Comparison of ENCODE assay signal across 8 mouse cellular contexts in genomic region chr16:91010581-91011020, GRCm38 (mm10). TPM values are rescaled to one million over a fixed set of nuclear protein-coding genes. Genes with fewer than 3 reads are reported as not detected.
DNase-seq lines count a peak whose midpoint lies in the region; ATAC-seq lines count a peak whose summit lies in the region.

No protein-coding gene starts in this region.

- peaks cover 16% of the 10 kb centered on the region for H3K36me3 ChIP-seq in embryonic facial prominence, embryonic 13.5 days
- H3K36me3 ChIP-seq in intestine, embryonic 16.5 days (ENCODE audit: control insufficient read depth, insufficient read depth, low read length), result 0 out of 2 replicates have a peak, but pooled peaks cover 3% of the 10 kb centered on the region
- peaks cover 16% of the 10 kb centered on the region for H3K36me3 ChIP-seq in midbrain, embryonic 15.5 days (replicated peaks)

- 0 out of 2 replicates have a peak, but pooled peaks have one; percentile 43 for ATAC-seq in embryonic facial prominence, embryonic 13.5 days (ENCODE audit: insufficient number of reproducible peaks, insufficient read depth, low FRiP score, low TSS enrichment, low read depth)
- peak; percentile 69 for ATAC-seq in intestine, embryonic 16.5 days
- ATAC-seq in midbrain, embryonic 15.5 days (replicated peaks), result peak; percentile 74

- H3K4me3 ChIP-seq in embryonic facial prominence, embryonic 13.5 days, result peak overlapping the region; percentile 91
- H3K4me3 ChIP-seq in intestine, embryonic 16.5 days (ENCODE audit: low read length), result peak overlapping the region; percentile 88
- H3K4me3 ChIP-seq in midbrain, embryonic 15.5 days, result peak overlapping the region; percentile 98

- WGBS in embryonic facial prominence, embryonic 13.5 days, result 1% methylated on average over 32 of the region's 42 CpGs
- under 1% methylated on average over 41 of the region's 42 CpGs for WGBS in intestine, embryonic 16.5 days
- under 1% methylated on average over 31 of the region's 42 CpGs for WGBS in midbrain, embryonic 15.5 days

- no peaks in the 10 kb centered on the region for H3K27me3 ChIP-seq in embryonic facial prominence, embryonic 13.5 days
- no peaks in the 10 kb centered on the region for H3K27me3 ChIP-seq in intestine, embryonic 16.5 days (replicated peaks; ENCODE audit: control insufficient read depth, insufficient read depth, low read length)
- no peaks in the 10 kb centered on the region for H3K27me3 ChIP-seq in midbrain, embryonic 15.5 days (replicated peaks)

- H3K9me3 ChIP-seq in embryonic facial prominence, embryonic 13.5 days, result no peaks in the 10 kb centered on the region
- H3K9me3 ChIP-seq in intestine, embryonic 16.5 days (ENCODE audit: control insufficient read depth, low read length), result no peaks in the 10 kb centered on the region
- no peaks in the 10 kb centered on the region for H3K9me3 ChIP-seq in midbrain, embryonic 15.5 days

- H3K9ac ChIP-seq in embryonic facial prominence, embryonic 13.5 days, result peak overlapping the region; percentile 86
- H3K9ac ChIP-seq in intestine, embryonic 16.5 days (ENCODE audit: low read depth, low read length), result peak overlapping the region; percentile 89
- H3K9ac ChIP-seq in midbrain, embryonic 15.5 days, result peak overlapping the region; percentile 91

- H3K4me2 ChIP-seq in embryonic facial prominence, embryonic 13.5 days, result peak overlapping the region; percentile 75
- peak overlapping the region; percentile 72 for H3K4me2 ChIP-seq in intestine, embryonic 16.5 days (ENCODE audit: low read depth, low read length)
- H3K4me2 ChIP-seq in midbrain, embryonic 15.5 days, result peak overlapping the region; percentile 83

- peaks cover 16% of the 10 kb centered on the region for H3K4me1 ChIP-seq in embryonic facial prominence, embryonic 13.5 days
- H3K4me1 ChIP-seq in intestine, embryonic 16.5 days (ENCODE audit: control insufficient read depth, insufficient read depth, low read length), result 0 out of 2 replicates have a peak, but pooled peaks cover 4% of the 10 kb centered on the region
- peaks cover 22% of the 10 kb centered on the region for H3K4me1 ChIP-seq in midbrain, embryonic 15.5 days

- H3K27ac ChIP-seq in embryonic facial prominence, embryonic 13.5 days, result peak overlapping the region; percentile 91
- H3K27ac ChIP-seq in intestine, embryonic 16.5 days (ENCODE audit: low read length), result peak overlapping the region; percentile 81
- H3K27ac ChIP-seq in midbrain, embryonic 15.5 days, result peak overlapping the region; percentile 98

- DNase-seq in layer of hippocampus, adult 9-11 months, result peak; percentile 41
- no peak for DNase-seq in layer of hippocampus, postnatal 36 days
- DNase-seq in NIH3T3 (ENCODE audit: low read depth), result peak; percentile 37
- no peak for DNase-seq in ovary, adult 18-20 months (ENCODE audit: low spot score)
- DNase-seq in kidney, postnatal 4 days, result no peak

RNA-seq across cellular contexts. Expression of gene Synj1, which starts 0.5 kb away (rescaled TPM):
- 100 to 1,000 TPM; 381 to 404 TPM for total RNA-seq in layer of hippocampus, postnatal 36 days (2021)
- polyA plus RNA-seq in embryonic facial prominence, embryonic 13.5 days (2015; fragmentation: Nextera tagmentation; extraction: Ambion mirVana), result 9.6 and 10.5 TPM in 2 replicates
- polyA plus RNA-seq in intestine, embryonic 16.5 days (2015; fragmentation: Nextera tagmentation; extraction: Ambion mirVana), result 16.5 and 16.9 TPM in 2 replicates
- polyA plus RNA-seq in midbrain, embryonic 15.5 days (2015; fragmentation: Nextera tagmentation; extraction: Ambion mirVana), result 51.7 and 55.3 TPM in 2 replicates

RNA-seq across cellular contexts. Expression of gene Paxbp1, which starts 33.7 kb away (rescaled TPM):
- total RNA-seq in layer of hippocampus, postnatal 36 days (2021), result 10 to 100 TPM; 68.1 to 77.8 TPM
- 71.6 and 76.4 TPM in 2 replicates for polyA plus RNA-seq in embryonic facial prominence, embryonic 13.5 days (2015; fragmentation: Nextera tagmentation; extraction: Ambion mirVana)
- 33.4 and 35.9 TPM in 2 replicates for polyA plus RNA-seq in intestine, embryonic 16.5 days (2015; fragmentation: Nextera tagmentation; extraction: Ambion mirVana)
- 71.4 and 80.7 TPM in 2 replicates for polyA plus RNA-seq in midbrain, embryonic 15.5 days (2015; fragmentation: Nextera tagmentation; extraction: Ambion mirVana)

Comparison
In these comparisons a context has a peak if more than half of its experiments do, and no peak if none do; other contexts are left out.
1. DNase-seq: peak in layer of hippocampus, adult 9-11 months (single experiment) and NIH3T3 (single experiment); none in layer of hippocampus, postnatal 36 days (0 of 2), ovary, adult 18-20 months (single experiment) and kidney, postnatal 4 days (0 of 2).
2. Peak in every context shown above with its lines, with median percentiles within 50 percentile points of each other: ATAC-seq, H3K27ac ChIP-seq, H3K4me2 ChIP-seq, H3K4me3 ChIP-seq and H3K9ac ChIP-seq.